Mouse (Mus musculus) C2C12 (cell line): ENCODE measurements around the gene B3gnt5. TPM values are rescaled to one million over a fixed set of nuclear protein-coding genes. Genes with fewer than 3 reads are reported as not detected.

ENCODE experiments used
- polyA plus RNA-seq: library from polyadenylated mRNA; unstranded; fragments of >200 nt; fragmentation: generic; extraction: Trizol; gene quantifications from one replicate; pipeline ENCODE4 v1.2.1, GENCODE M21; 2012; ENCODE audit warnings: missing spikeins

The B3gnt5 gene
- polyA plus RNA-seq, 1 experiment = 0.30 TPM

Other genes with a start within 250 kb of the B3gnt5 start
- not detected for gene Olfr167, start 237.9 kb upstream of the B3gnt5 start, polyA plus RNA-seq
- gene Olfr168, start 224.7 kb upstream of the B3gnt5 start, polyA plus RNA-seq = not detected
- not detected for gene Olfr169, start 188.4 kb upstream of the B3gnt5 start, polyA plus RNA-seq
- gene Olfr170, start 148.3 kb upstream of the B3gnt5 start, polyA plus RNA-seq = not detected
- gene Olfr171, start 130.3 kb upstream of the B3gnt5 start, polyA plus RNA-seq = not detected
- gene Lamp3, start 53.8 kb upstream of the B3gnt5 start, polyA plus RNA-seq = not detected
- 0.16 TPM for gene Klhl6, start 222.8 kb downstream of the B3gnt5 start, polyA plus RNA-seq